Mouse (Mus musculus) v-Abl transformed pro-B cells (cell line): ENCODE data around the gene Tll2.

Experiments
- in situ Hi-C, 2 experiments: fragments of 400-800 bp; cut with MboI; formaldehyde crosslinking; loops; one replicate each; pipeline ENCODE4 v1.15.1; 2025; ENCODE audit not compliant: unreplicated experiment in 2 of 2

Gene Tll2

GRCm38 (mm10) chr19:41165144-41165913 lies 41.3 kb downstream of the Tll2 start:
- in situ Hi-C loops, result no loop called here

- in situ Hi-C loops, result no loop called here
Observed at GRCm38 (mm10) chr19:41164447-41165095, 42.1 kb downstream of the Tll2 start.

DNA sequence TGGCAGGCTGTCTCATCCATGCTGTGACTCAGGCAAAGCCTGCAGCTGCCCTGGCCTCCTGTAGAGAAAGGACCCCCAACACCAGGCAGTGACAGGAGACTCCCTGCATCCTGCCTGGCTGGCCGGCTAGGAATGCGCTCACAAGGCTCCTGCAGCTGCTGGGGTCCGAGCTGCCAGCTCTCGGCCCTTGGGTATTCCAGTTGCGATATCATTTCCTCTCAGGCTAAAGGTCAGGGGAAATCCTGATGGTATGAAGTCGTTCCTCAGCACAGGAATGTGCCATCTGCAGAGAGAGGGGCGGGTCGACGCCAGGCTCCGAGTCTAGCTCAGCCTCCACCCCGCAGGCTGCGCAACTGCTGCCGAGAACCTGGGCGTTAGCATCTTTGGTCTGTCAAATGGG lies 46.2 kb downstream of the Tll2 start:
- in situ Hi-C loops, result no loop called here

- in situ Hi-C loops, result no loop called here
Observed at GRCm38 (mm10) chr19:41154681-41155080, 52.0 kb downstream of the Tll2 start.

DNA sequence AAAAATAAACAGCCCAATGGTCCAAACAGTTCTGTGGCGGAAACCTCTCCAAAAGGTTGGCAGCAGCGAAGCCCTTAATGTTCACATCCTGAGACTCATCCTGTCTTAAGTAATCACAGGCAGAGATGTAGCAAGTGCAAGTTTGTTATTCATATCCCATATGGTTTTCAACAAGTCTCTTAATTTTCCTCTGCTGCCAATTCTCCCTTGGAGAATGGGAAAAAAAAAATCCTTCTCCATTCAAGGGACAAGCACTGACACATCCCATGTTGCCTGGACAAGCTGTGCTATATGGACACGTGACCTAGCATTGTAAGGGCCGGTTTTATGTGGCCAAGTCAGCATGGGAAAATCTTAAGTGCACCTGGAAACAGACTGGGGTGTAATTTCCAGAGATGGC lies 54.2 kb downstream of the Tll2 start:
- in situ Hi-C loops, result no loop called here

DNA sequence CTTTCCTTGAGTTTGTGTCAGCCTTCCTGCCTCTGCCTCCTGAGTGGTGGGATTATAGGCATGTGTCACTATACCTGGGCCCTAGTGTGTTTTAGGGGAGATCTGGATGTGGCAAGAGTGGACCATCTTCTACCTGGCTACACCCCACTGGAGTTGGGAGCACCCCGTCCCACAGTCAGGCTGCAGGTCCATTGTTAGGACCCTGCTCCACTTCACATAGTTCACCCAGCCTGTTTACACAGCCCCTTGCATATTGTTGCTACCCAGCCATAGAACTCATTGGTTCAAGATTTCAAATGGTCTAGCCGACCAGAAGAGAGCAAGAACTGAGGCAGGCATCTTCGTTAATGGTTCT lies 54.6 kb downstream of the Tll2 start:
- in situ Hi-C loops, result no loop called here

- in situ Hi-C loops, result no loop called here
Observed at GRCm38 (mm10) chr19:41151321-41152015, 55.2 kb downstream of the Tll2 start.

DNA sequence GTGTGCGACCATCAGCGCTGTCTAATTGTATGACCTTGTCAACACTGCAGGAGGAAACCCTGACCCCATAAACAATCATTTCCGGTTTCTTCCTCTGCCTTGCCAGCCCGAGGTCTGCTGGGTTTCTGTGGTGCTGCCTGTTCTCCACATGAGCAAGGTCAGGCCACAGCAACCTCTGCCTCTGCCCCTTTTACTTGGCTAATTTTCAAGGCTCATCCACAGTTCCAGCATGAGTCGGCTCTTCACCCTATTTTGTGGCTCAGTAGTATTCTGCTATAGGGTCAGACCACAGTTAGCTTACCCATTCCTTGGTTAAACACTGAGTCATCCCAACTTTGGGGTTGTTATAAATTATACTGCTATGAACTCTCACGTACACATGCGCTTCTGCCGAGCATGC lies 65.7 kb downstream of the Tll2 start:
- in situ Hi-C loops, result no loop called here

DNA sequence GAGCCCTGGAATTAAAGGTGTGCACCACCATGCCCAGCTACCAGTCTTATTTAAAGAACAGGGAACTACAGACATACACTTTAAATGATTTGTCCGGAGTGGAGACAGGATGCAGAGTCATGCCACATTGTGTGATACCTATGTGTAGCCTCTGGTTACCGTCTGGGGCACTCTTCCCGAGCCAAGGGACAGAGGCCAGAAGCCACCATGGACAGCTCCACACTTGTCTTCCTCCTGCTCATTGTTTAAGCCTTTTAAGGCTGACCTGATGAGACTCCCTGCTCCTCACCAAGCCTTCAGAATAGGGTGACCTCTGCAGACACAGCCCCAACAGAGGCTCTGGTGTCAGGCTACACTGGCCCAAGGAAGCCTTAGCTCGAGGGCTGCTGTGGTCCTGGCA lies 67.0 kb downstream of the Tll2 start:
- in situ Hi-C loops, result no loop called here

GRCm38 (mm10) chr19:41123009-41123408 lies 83.6 kb downstream of the Tll2 start:
- in situ Hi-C loops, result loop anchor here in 1 of 2 experiments (25.0 kb wide), 1 partner anchor 339 kb away; no protein-coding TSS in a partner anchor

GRCm38 (mm10) chr19:41119924-41120323 lies 86.7 kb downstream of the Tll2 start:
- in situ Hi-C loops, result loop anchor here in 1 of 2 experiments (25.0 kb wide), 1 partner anchor 342 kb away; no protein-coding TSS in a partner anchor

DNA sequence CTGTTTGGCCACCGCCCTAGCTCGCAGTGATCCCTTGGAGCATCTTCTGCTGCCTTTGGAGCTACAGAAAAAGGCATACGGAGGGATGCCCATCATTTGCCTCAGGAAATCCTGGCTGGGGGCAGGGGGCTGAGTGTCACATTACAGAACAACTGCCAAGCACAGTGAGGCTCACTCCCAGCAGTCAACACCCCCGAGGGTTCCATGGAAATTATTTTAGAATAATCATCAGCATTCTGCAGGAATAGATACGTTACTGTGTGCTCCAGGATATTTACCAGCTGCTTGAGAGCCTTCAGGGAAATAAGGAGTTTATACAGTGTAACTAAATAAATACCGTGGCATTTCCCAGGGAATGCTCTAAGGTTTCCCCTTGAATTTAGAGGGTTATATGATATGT lies 88.3 kb downstream of the Tll2 start:
- in situ Hi-C loops, result loop anchor here in 1 of 2 experiments (25.0 kb wide), 1 partner anchor 344 kb away; no protein-coding TSS in a partner anchor

DNA sequence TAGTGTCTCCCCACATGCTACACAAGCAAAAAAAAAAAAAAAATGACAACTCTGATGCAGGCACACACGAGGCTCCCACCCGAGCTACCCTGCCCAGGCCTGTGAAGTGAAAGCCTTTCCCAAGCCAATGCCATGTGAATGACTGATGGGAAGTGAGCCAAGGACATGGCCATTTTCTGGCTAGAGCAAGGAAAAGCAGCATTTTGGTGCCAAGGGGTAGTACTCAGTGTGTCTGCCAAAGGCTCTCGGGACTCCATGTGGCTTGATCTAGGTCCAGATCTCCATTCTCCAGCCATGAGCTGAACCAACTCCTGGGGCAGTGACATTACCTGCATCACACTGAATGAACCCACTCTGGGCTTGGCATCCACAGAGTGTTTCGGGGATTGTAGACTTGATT lies 89.3 kb downstream of the Tll2 start:
- in situ Hi-C loops, result loop anchor here in 1 of 2 experiments (25.0 kb wide), 1 partner anchor 345 kb away; no protein-coding TSS in a partner anchor

- in situ Hi-C loops, result loop anchor here in 1 of 2 experiments (25.0 kb wide), 1 partner anchor 348 kb away; no protein-coding TSS in a partner anchor
Observed at GRCm38 (mm10) chr19:41114611-41115010, 92.0 kb downstream of the Tll2 start.

- in situ Hi-C loops, result loop anchor here in 1 of 2 experiments (25.0 kb wide), 1 partner anchor 348 kb away; no protein-coding TSS in a partner anchor
Observed at GRCm38 (mm10) chr19:41113911-41114531, 92.6 kb downstream of the Tll2 start.

DNA sequence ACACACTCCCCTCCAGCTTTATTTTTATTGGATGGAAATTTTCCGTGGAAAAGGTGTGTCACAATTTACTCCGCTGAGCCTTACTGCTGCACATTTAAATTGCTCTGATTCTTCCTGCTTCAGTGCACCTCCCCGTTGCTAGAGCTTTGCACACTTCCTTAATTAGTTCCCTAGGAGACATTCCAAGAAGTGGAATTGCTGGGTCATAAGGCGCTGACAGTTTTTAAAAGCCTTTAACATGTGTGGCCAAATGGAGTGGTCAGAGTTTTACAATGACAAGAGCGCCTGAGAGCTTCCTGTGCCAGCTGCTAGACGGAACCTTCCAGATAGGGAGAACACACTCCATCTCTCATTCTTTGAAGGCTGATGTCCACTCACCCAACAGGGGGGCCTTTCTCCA lies 94.0 kb downstream of the Tll2 start:
- in situ Hi-C loops, result loop anchor here in 1 of 2 experiments (25.0 kb wide), 1 partner anchor 350 kb away; no protein-coding TSS in a partner anchor

DNA sequence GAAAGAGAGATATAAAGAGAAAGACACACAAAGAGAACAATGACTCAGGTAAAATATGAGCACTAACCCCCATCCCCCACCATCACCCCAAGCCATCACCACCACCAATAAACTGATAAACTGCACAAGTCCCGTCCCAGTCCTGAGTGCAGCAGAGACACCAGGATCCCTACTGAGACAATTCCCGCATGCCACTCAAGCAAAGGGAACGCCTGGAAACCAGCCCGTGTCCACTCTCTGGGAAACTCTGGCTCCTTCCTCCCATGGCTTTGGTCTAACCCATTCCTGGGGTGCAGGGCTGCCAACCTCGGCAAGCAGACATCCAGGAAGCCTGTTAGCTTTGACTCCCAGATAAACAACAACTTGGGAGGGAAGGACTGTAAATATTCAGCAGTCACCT lies 96.6 kb downstream of the Tll2 start:
- in situ Hi-C loops, result loop anchor here (10.0 to 25.0 kb wide), 2 partner anchors 125 to 352 kb away; no protein-coding TSS in a partner anchor

DNA sequence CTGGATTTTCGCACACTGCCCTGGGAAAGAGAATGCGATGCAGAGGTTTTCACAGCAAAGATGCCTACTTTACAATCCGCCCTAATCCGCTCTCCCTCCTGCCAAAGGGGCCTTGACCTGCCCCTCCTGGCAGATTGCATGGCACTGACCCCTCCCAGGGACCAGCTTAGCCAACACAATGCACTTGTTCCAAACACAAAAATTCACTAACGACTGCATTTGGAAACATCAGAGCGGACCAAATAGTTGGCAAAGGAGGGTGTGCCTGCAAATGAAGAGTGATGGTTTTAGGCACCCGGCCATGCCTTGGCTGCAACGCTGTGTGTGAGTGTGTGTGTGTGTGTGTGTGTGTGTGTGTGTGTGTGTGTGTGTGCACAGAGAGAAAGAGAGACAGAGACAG lies 97.1 kb downstream of the Tll2 start:
- in situ Hi-C loops, result loop anchor here (10.0 to 25.0 kb wide), 2 partner anchors 125 to 353 kb away; no protein-coding TSS in a partner anchor

DNA sequence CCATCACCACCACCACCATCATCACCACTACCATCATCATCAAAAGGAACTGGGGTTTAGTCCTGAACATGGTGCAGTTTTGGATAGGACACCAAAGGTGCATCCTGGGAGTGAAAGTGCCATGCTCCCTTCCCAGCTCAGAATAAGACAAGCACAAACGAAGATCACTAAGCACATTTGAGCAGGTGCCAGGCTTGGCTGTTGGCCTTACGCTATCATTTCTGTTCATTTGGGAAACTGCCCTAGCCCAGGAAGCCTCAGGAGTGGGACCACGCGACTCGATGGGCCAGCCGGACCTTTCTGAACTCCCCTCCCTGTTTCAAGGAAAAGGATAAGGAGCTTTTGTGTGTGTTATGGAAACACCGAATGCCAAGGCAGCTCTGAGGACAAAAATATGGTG lies 98.0 kb downstream of the Tll2 start:
- in situ Hi-C loops, result loop anchor here (10.0 to 25.0 kb wide), 2 partner anchors 126 to 354 kb away; no protein-coding TSS in a partner anchor

GRCm38 (mm10) chr19:41107530-41107929 lies 99.1 kb downstream of the Tll2 start:
- in situ Hi-C loops, result loop anchor here (10.0 to 25.0 kb wide), 2 partner anchors 127 to 355 kb away; no protein-coding TSS in a partner anchor
